Mouse (Mus musculus) Patski (cell line): Measurements from ENCODE around the gene Sstr1. TPM values are rescaled to one million over a fixed set of nuclear protein-coding genes. Genes with fewer than 3 reads are reported as not detected.

Experiments used
- ATAC-seq: fragments of 100-300 bp; one replicate; pipeline ENCODE4 v1.8.0; 2021
- CTCF ChIA-PET: fragments of 350-600 bp; sonication (Branson Sonifier 250); formaldehyde crosslinking; loops from one replicate; lab custom pipeline; 2022; ENCODE audit warnings: inconsistent platforms; lab: Charles Lee
- POLR2A ChIA-PET: fragments of 350-600 bp; sonication (Branson Sonifier 250); formaldehyde crosslinking; loops from one replicate; lab custom pipeline; 2022; ENCODE audit warnings: antibody characterized with exemption, inconsistent platforms; lab: Charles Lee
- DNase-seq: peaks from one replicate; pipeline ENCODE4 v3.0.0-alpha.2; 2011; ENCODE audit warnings: low read depth, low spot score
- H3K27me3 ChIP-seq: fragments of 371-371 bp; one replicate; pipeline ENCODE4 v1.5.1; 2021
- CTCF ChIP-seq: fragments of 100-300 bp; IDR thresholded peaks from one replicate; pipeline ENCODE4 v1.5.1; 2021
- in situ Hi-C: fragments of 300-500 bp; cut with MboI; formaldehyde crosslinking; loops from 3 replicates; pipeline ENCODE4 v1.11.1; 2018; ENCODE audit warnings: low pct_unique_long_range_greater_than_20kb, mixed read lengths
- polyA plus RNA-seq: library from polyadenylated mRNA; unstranded; gene quantifications from one replicate; pipeline ENCODE4 v1.2.3, GENCODE M21; 2021

The Sstr1 gene
- polyA plus RNA-seq, 1 experiment from 2014 or later = not detected

- in situ Hi-C loops = loop anchor here (25.0 kb wide), 1 partner anchor 382 kb away; no protein-coding TSS in a partner anchor
- H3K27me3 ChIP-seq = no peaks in the 10 kb centered on the region
- TF ChIP-seq CTCF = no peak
- ChIA-PET CTCF (no interaction called here), POLR2A (no interaction called here)
- ATAC-seq = no peak
- no peak for DNase-seq
Measured at GRCm38 (mm10) chr12:58219078-58219477, 7.5 kb downstream of the Sstr1 start.

- ChIA-PET POLR2A (no interaction called here), CTCF (no interaction called here)
- no peak for TF ChIP-seq CTCF
- ATAC-seq = no peak
- in situ Hi-C loops = no loop called here
- DNase-seq = no peak
- peaks cover 3% of the 10 kb centered on the region for H3K27me3 ChIP-seq
Measured at GRCm38 (mm10) chr12:58225644-58226043, 14.1 kb downstream of the Sstr1 start.

- TF ChIP-seq CTCF = no peak
- no peak for ATAC-seq
- POLR2A ChIA-PET = no interaction called here
- DNase-seq = no peak
- CTCF ChIA-PET = no interaction called here
- peaks cover 3% of the 10 kb centered on the region for H3K27me3 ChIP-seq
- in situ Hi-C loops = no loop called here
Measured at GRCm38 (mm10) chr12:58232489-58232888, 20.9 kb downstream of the Sstr1 start.

GRCm38 (mm10) chr12:58251901-58252300 lies 40.3 kb downstream of the Sstr1 start:
- ATAC-seq = no peak

More at GRCm38 (mm10) chr12:58251901-58252300, 40.3 kb downstream of the Sstr1 start:
- TF ChIP-seq CTCF = no peak
- H3K27me3 ChIP-seq = peaks cover 5% of the 10 kb centered on the region
- in situ Hi-C loops = no loop called here
- CTCF ChIA-PET = no interaction called here
- POLR2A ChIA-PET = no interaction called here
- DNase-seq = no peak

Other genes starting within 250 kb of the Sstr1 start
- not detected for gene Clec14a, start 57.5 kb downstream of the Sstr1 start, polyA plus RNA-seq